Mouse (Mus musculus): ENCODE data around the gene Serpini1. TPM values are rescaled to one million over a fixed set of nuclear protein-coding genes. Genes with fewer than 3 reads are reported as not detected.
"Not testable (repeated sequence)": the region's sequence is repeated elsewhere in the genome, so short reads cannot be mapped to it uniquely, and the experiment has no call there.

Serpini1 gene
- polyA plus RNA-seq, 1 experiment, result 0.97 TPM

DNA sequence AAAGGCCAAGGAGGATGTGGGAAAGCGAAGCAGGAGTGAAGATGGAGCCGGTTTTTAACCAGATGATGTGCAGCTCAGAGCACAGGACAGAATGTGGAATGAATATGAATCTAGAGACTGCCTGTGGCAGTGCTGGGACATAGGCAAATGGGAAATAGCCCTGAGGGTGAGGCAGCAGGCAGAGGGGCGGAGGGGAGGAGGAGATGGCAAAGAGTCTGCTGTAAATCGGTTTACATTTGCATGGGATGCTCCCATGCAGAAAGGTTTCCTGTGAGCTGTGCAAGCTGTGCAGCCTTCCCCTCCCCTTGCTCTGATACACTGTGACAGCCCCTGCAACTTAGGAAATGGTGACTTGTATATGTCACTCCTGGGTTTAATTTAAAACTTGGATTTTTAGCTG is 76.3 kb downstream of the Serpini1 start:
- Histone ChIP-seq H3K4me1 (ENCODE audit: control insufficient read depth, insufficient read depth, low read length) (no peaks in the 10 kb centered on the region), H3K36me3 (ENCODE audit: control insufficient read depth, insufficient read depth, low read length) (no peaks in the 10 kb centered on the region), H3K27me3 (replicated peaks; ENCODE audit: control insufficient read depth, insufficient read depth, low read length) (no peaks in the 10 kb centered on the region), H3K27ac (ENCODE audit: insufficient read depth, low read depth, low read length) (no peak overlapping the region), H3K4me3 (ENCODE audit: insufficient read depth, low read depth, low read length) (no peak overlapping the region)
- TF ChIP-seq POLR2A (IDR thresholded peaks at IDR 0.05; ENCODE audit: low read depth, low read length) (no peak), CTCF (conservative IDR thresholded peaks at IDR 0.05; ENCODE audit: insufficient read depth, insufficient read length, low read depth, low read length) (no peak)
- WGBS, result 59% methylated on average over 4 of the region's 4 CpGs
- no peak for DNase-seq

- Histone ChIP-seq H3K4me3 (ENCODE audit: insufficient read depth, low read depth, low read length) (no peak overlapping the region), H3K27me3 (replicated peaks; ENCODE audit: control insufficient read depth, insufficient read depth, low read length) (no peaks in the 10 kb centered on the region), H3K4me1 (ENCODE audit: control insufficient read depth, insufficient read depth, low read length) (no peaks in the 10 kb centered on the region), H3K27ac (ENCODE audit: insufficient read depth, low read depth, low read length) (no peak overlapping the region), H3K36me3 (ENCODE audit: control insufficient read depth, insufficient read depth, low read length) (no peaks in the 10 kb centered on the region)
- 96% methylated on average over 1 of the region's 1 CpGs for WGBS
- TF ChIP-seq CTCF (conservative IDR thresholded peaks at IDR 0.05; ENCODE audit: insufficient read depth, insufficient read length, low read depth, low read length) (no peak), POLR2A (IDR thresholded peaks at IDR 0.05; ENCODE audit: low read depth, low read length) (no peak)
- DNase-seq, result no peak
These were observed 78.3 kb downstream of the Serpini1 start for GRCm38 (mm10) chr3:75635648-75636047.

DNA sequence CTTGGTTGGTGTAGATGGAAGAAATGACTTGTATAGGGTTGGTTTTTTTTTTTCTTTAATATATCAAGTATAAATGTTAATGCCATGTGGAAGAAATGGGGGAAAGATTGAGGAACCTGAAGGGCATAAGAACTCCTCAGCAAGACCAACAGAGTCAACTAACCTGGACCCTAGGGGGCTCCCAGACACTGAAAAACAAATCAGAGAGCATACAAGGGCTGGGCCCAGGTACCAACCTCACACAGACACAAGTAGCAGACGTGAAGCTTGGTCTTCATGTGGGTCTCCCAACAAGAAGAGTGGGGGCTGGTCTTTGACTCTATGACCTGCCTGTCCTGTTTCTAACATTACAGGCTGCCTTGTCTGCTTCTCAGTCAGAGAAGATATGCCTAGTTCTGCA is 82.2 kb downstream of the Serpini1 start:
- no peak overlapping the region for H3K27ac ChIP-seq (ENCODE audit: insufficient read depth, low read depth, low read length)
- WGBS, result 80% methylated on average over 1 of the region's 1 CpGs
- no peak for DNase-seq

DNA sequence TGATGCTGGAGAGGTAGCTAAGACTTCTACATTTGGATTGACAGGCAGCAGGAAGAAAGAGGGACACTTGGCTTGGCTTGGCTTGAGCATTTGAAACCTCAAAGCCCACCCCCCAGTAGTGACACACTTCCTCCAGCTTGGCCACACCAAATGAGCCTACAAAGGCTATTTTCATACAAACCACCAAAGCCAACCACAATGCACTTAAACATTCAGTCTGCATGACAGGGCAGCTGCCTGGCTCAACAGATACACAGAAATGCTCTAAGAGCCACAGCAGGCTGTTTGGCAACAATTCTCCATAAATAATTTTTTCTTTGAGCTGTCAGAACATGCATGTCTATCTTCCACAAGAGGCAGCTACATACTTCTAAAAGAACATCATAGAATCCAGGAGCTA is 90.2 kb downstream of the Serpini1 start:
- H3K4me1 ChIP-seq (ENCODE audit: control insufficient read depth, insufficient read depth, low read length), result no peaks in the 10 kb centered on the region
- no peak overlapping the region for H3K4me3 ChIP-seq (ENCODE audit: insufficient read depth, low read depth, low read length)
- TF ChIP-seq POLR2A (IDR thresholded peaks at IDR 0.05; ENCODE audit: low read depth, low read length) (no peak), CTCF (conservative IDR thresholded peaks at IDR 0.05; ENCODE audit: insufficient read depth, insufficient read length, low read depth, low read length) (no peak)
- no peaks in the 10 kb centered on the region for H3K36me3 ChIP-seq (ENCODE audit: control insufficient read depth, insufficient read depth, low read length)
- no peaks in the 10 kb centered on the region for H3K27me3 ChIP-seq (replicated peaks; ENCODE audit: control insufficient read depth, insufficient read depth, low read length)
- no peak overlapping the region for H3K27ac ChIP-seq (ENCODE audit: insufficient read depth, low read depth, low read length)
- no peak for DNase-seq

More for the DNA sequence above, 82.2 kb downstream of the Serpini1 start:
- H3K27me3 ChIP-seq (replicated peaks; ENCODE audit: control insufficient read depth, insufficient read depth, low read length), result no peaks in the 10 kb centered on the region
- no peak overlapping the region for H3K4me3 ChIP-seq (ENCODE audit: insufficient read depth, low read depth, low read length)
- no peaks in the 10 kb centered on the region for H3K36me3 ChIP-seq (ENCODE audit: control insufficient read depth, insufficient read depth, low read length)
- TF ChIP-seq CTCF (conservative IDR thresholded peaks at IDR 0.05; ENCODE audit: insufficient read depth, insufficient read length, low read depth, low read length) (no peak), POLR2A (IDR thresholded peaks at IDR 0.05; ENCODE audit: low read depth, low read length) (no peak)
- no peaks in the 10 kb centered on the region for H3K4me1 ChIP-seq (ENCODE audit: control insufficient read depth, insufficient read depth, low read length)

DNA sequence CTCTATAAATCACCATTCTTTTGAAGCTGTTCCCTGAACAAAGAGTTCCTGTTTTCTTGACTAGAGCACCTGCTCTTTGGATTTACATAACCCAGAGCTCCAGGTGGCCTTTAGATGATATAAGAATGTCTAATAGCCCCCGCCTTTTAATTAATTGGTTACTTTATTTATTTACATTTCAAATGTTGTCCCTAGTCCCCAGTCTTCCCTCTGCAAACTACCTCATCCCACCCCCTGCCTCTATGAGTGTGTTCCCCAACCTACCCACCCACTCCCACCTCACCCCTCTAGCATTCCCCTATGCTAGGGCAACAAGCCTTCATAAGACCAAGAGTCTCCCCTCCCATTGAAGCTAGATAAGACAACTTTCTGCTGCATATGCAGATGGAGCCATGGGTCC is 90.9 kb downstream of the Serpini1 start:
- no peak for TF ChIP-seq POLR2A (IDR thresholded peaks at IDR 0.05; ENCODE audit: low read depth, low read length)
- no peak for TF ChIP-seq CTCF (conservative IDR thresholded peaks at IDR 0.05; ENCODE audit: insufficient read depth, insufficient read length, low read depth, low read length)
- H3K27ac ChIP-seq (ENCODE audit: insufficient read depth, low read depth, low read length), result no peak overlapping the region
- no peaks in the 10 kb centered on the region for H3K4me1 ChIP-seq (ENCODE audit: control insufficient read depth, insufficient read depth, low read length)
- H3K36me3 ChIP-seq (ENCODE audit: control insufficient read depth, insufficient read depth, low read length), result no peaks in the 10 kb centered on the region
- H3K4me3 ChIP-seq (ENCODE audit: insufficient read depth, low read depth, low read length), result no peak overlapping the region
- H3K27me3 ChIP-seq (replicated peaks; ENCODE audit: control insufficient read depth, insufficient read depth, low read length), result no peaks in the 10 kb centered on the region
- WGBS, result 85% methylated on average over 1 of the region's 1 CpGs
- no peak for DNase-seq

GRCm38 (mm10) chr3:75650416-75651154 is 93.2 kb downstream of the Serpini1 start:
- not testable (repeated sequence) for H3K36me3 ChIP-seq (ENCODE audit: control insufficient read depth, insufficient read depth, low read length); DNase-seq; H3K27me3 ChIP-seq (replicated peaks; ENCODE audit: control insufficient read depth, insufficient read depth, low read length); H3K4me1 ChIP-seq (ENCODE audit: control insufficient read depth, insufficient read depth, low read length); H3K4me3 ChIP-seq (ENCODE audit: insufficient read depth, low read depth, low read length); H3K27ac ChIP-seq (ENCODE audit: insufficient read depth, low read depth, low read length)
- WGBS, result 59% methylated on average over 4 of the region's 4 CpGs

DNA sequence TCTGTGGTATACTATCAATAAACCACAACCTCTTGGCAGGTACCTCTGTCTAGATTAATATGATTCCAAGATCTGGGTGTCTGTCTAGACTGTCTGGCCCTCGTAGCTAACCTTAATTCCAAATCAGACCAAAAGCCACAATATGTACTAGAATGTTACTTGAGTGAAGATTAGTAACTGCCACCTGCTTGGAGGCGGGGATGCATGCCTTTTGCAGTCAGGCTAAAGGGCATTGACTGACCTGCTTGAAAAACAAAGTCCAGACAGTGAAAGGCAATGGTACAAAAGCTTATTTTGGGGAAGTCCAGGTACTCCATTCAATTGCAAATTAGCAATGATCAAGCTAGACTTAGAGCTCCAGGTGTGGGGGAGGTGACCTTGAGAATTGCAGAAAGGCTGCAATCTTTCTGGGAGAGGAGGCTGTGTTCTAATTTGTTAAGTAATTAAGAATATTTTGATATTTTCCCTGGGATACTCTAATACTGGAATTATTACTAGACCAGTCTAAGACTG is 94.3 kb downstream of the Serpini1 start:
- Histone ChIP-seq H3K4me1 (ENCODE audit: control insufficient read depth, insufficient read depth, low read length) (no peaks in the 10 kb centered on the region), H3K4me3 (ENCODE audit: insufficient read depth, low read depth, low read length) (no peak overlapping the region), H3K27me3 (replicated peaks; ENCODE audit: control insufficient read depth, insufficient read depth, low read length) (no peaks in the 10 kb centered on the region), H3K27ac (ENCODE audit: insufficient read depth, low read depth, low read length) (no peak overlapping the region), H3K36me3 (ENCODE audit: control insufficient read depth, insufficient read depth, low read length) (no peaks in the 10 kb centered on the region)
- 61% methylated on average over 2 of the region's 2 CpGs for WGBS
- TF ChIP-seq CTCF (conservative IDR thresholded peaks at IDR 0.05; ENCODE audit: insufficient read depth, insufficient read length, low read depth, low read length), result no peak
- no peak for TF ChIP-seq POLR2A (IDR thresholded peaks at IDR 0.05; ENCODE audit: low read depth, low read length)
- no peak for DNase-seq

DNA sequence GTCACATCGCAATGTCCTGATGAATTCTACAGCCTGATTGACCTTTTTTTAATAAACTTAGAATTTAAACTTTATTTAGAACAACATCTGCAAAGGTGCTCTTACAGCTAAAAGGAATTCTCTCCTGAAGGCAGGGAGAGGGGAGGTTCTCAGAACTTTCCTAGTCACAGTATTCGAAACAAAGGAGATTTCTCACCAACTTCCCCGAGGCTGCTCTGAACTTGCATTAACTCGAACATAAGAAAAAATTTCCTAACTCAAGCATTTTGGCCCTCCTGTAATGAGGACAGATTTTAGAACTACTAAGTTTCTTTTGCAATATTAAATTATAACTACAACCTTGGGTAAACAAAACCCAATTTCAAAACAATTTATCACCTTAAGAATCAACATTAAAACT is 96.6 kb downstream of the Serpini1 start:
- H3K4me1 ChIP-seq (ENCODE audit: control insufficient read depth, insufficient read depth, low read length); DNase-seq; H3K4me3 ChIP-seq (ENCODE audit: insufficient read depth, low read depth, low read length); H3K36me3 ChIP-seq (ENCODE audit: control insufficient read depth, insufficient read depth, low read length); H3K27ac ChIP-seq (ENCODE audit: insufficient read depth, low read depth, low read length); H3K27me3 ChIP-seq (replicated peaks; ENCODE audit: control insufficient read depth, insufficient read depth, low read length): not testable (repeated sequence)
- 61% methylated on average over 4 of the region's 4 CpGs for WGBS

All from kidney, adult 2 months (tissue).